Mouse (Mus musculus) intestine, postnatal 0 days (tissue): Measurements from ENCODE around the gene Aldh3a2. TPM values are rescaled to one million over a fixed set of nuclear protein-coding genes. Genes with fewer than 3 reads are reported as not detected.

ENCODE experiments used
- ATAC-seq: fragments of 200-750 bp; cut with Nextera tagmentation; 2 replicates; pipeline ENCODE4 v1.8.0; 2017; ENCODE audit warnings: mild to moderate bottlenecking, moderate TSS enrichment, moderate library complexity
- H3K27ac ChIP-seq: fragments of 300-500 bp; sonication (generic); 2 replicates; pipeline ENCODE4 v1.5.1; 2014; ENCODE audit warnings: mild to moderate bottlenecking, low read depth, low read length, moderate library complexity
- H3K27me3 ChIP-seq: fragments of 300-500 bp; sonication (generic); replicated peaks from 2 replicates; pipeline ENCODE4 v1.6.1; 2014; ENCODE audit warnings: low read length, mixed read lengths; ENCODE audit not compliant: control insufficient read depth, insufficient read depth
- H3K36me3 ChIP-seq: fragments of 300-500 bp; sonication (generic); 2 replicates; pipeline ENCODE4 v1.6.1; 2014; ENCODE audit warnings: mild to moderate bottlenecking, moderate library complexity; ENCODE audit not compliant: control insufficient read depth, insufficient read depth
- H3K4me1 ChIP-seq: fragments of 300-500 bp; sonication (generic); replicated peaks from 2 replicates; pipeline ENCODE4 v1.6.1; 2014; ENCODE audit warnings: antibody characterized with exemption, low read length, mixed read lengths; ENCODE audit not compliant: control insufficient read depth, insufficient read depth
- H3K4me2 ChIP-seq: fragments of 300-500 bp; sonication (generic); replicated peaks from 2 replicates; pipeline ENCODE4 v1.6.1; 2014; ENCODE audit warnings: low read depth, mild to moderate bottlenecking, moderate library complexity
- H3K4me3 ChIP-seq: fragments of 300-500 bp; sonication (generic); 2 replicates; pipeline ENCODE4 v1.5.1; 2014; ENCODE audit warnings: low read depth, low read length
- H3K9ac ChIP-seq: fragments of 300-500 bp; sonication (generic); 2 replicates; pipeline ENCODE4 v1.6.1; 2014; ENCODE audit warnings: mild to moderate bottlenecking, low read depth, low read length
- H3K9me3 ChIP-seq: fragments of 300-500 bp; sonication (generic); 2 replicates; pipeline ENCODE4 v1.6.1; 2016; ENCODE audit warnings: mixed run types; ENCODE audit not compliant: control insufficient read depth
- CTCF ChIP-seq: sonication (generic); IDR thresholded peaks from 2 replicates; pipeline ENCODE4 v1.5.1; 2016; ENCODE audit warnings: low read depth, mild to moderate bottlenecking, control low read depth, antibody characterized with exemption, moderate library complexity
- WGBS: fragments of 180-500 bp; shearing (Covaris S2); extraction: QIAGEN DNeasy Blood & Tissue Kit; methylation state at CpG from one replicate; pipeline ENCODE4 v1.1.7; 2014; 5-methylcytosine and 5-hydroxymethylcytosine counted together
- polyA plus RNA-seq: library from polyadenylated mRNA; unstranded; fragments of >200 nt; fragmentation: Nextera tagmentation; extraction: Ambion mirVana; gene quantifications from 2 replicates; pipeline ENCODE4 v1.2.1, GENCODE M21; 2015

Gene Aldh3a2
- polyA plus RNA-seq, 1 experiment from 2014 or later: 63.1 TPM

- Histone ChIP-seq H3K4me2 (no peak overlapping the region), H3K4me1 (no peaks in the 10 kb centered on the region), H3K9ac (no peak overlapping the region), H3K9me3 (no peaks in the 10 kb centered on the region), H3K27ac (no peak overlapping the region), H3K4me3 (no peak overlapping the region), H3K27me3 (no peaks in the 10 kb centered on the region), H3K36me3 (no peaks in the 10 kb centered on the region)
- no peak for TF ChIP-seq CTCF
- ATAC-seq: no peak
- 64% methylated on average over 2 of the region's 2 CpGs for WGBS
Measured at GRCm38 (mm10) chr11:61293251-61293650, 26.0 kb upstream of the Aldh3a2 start.

GRCm38 (mm10) chr11:61284323-61284722, 17.1 kb upstream of the Aldh3a2 start:
- 73% methylated on average over 6 of the region's 6 CpGs for WGBS
- no peak for ATAC-seq
- Histone ChIP-seq H3K9me3 (no peaks in the 10 kb centered on the region), H3K4me2 (no peak overlapping the region), H3K4me1 (no peaks in the 10 kb centered on the region), H3K27ac (no peak overlapping the region), H3K36me3 (no peaks in the 10 kb centered on the region), H3K4me3 (no peak overlapping the region), H3K27me3 (no peaks in the 10 kb centered on the region), H3K9ac (no peak overlapping the region)
- TF ChIP-seq CTCF: no peak

- Histone ChIP-seq H3K4me1 (no peaks in the 10 kb centered on the region), H3K4me2 (no peak overlapping the region), H3K27me3 (no peaks in the 10 kb centered on the region), H3K4me3 (no peak overlapping the region), H3K27ac (no peak overlapping the region), H3K9me3 (no peaks in the 10 kb centered on the region), H3K36me3 (no peaks in the 10 kb centered on the region), H3K9ac (no peak overlapping the region)
- 83% methylated on average over 10 of the region's 10 CpGs for WGBS
- TF ChIP-seq CTCF: no peak
- no peak for ATAC-seq
Measured at GRCm38 (mm10) chr11:61283414-61284049, 16.3 kb upstream of the Aldh3a2 start.

GRCm38 (mm10) chr11:61278445-61279077, 11.3 kb upstream of the Aldh3a2 start:
- H3K27me3 ChIP-seq: no peaks in the 10 kb centered on the region
- ATAC-seq: no peak
- H3K9me3 ChIP-seq: no peaks in the 10 kb centered on the region
- no peak overlapping the region for H3K4me3 ChIP-seq
- 66% methylated on average over 8 of the region's 8 CpGs for WGBS
- no peak for TF ChIP-seq CTCF
- H3K27ac ChIP-seq: no peak overlapping the region
- no peak overlapping the region for H3K4me2 ChIP-seq
- no peaks in the 10 kb centered on the region for H3K4me1 ChIP-seq
- no peak overlapping the region for H3K9ac ChIP-seq
- H3K36me3 ChIP-seq: no peaks in the 10 kb centered on the region

GRCm38 (mm10) chr11:61277937-61278336, 10.7 kb upstream of the Aldh3a2 start:
- no peaks in the 10 kb centered on the region for H3K27me3 ChIP-seq
- H3K4me2 ChIP-seq: no peak overlapping the region
- WGBS: 64% methylated on average over 2 of the region's 2 CpGs
- no peak overlapping the region for H3K4me3 ChIP-seq
- H3K27ac ChIP-seq: no peak overlapping the region
- no peak overlapping the region for H3K9ac ChIP-seq
- ATAC-seq: no peak
- H3K36me3 ChIP-seq: no peaks in the 10 kb centered on the region
- TF ChIP-seq CTCF: no peak
- H3K4me1 ChIP-seq: no peaks in the 10 kb centered on the region
- no peaks in the 10 kb centered on the region for H3K9me3 ChIP-seq

- Histone ChIP-seq H3K4me2 (no peak overlapping the region), H3K4me1 (no peaks in the 10 kb centered on the region), H3K36me3 (no peaks in the 10 kb centered on the region), H3K9me3 (no peaks in the 10 kb centered on the region), H3K4me3 (no peak overlapping the region), H3K9ac (no peak overlapping the region), H3K27me3 (no peaks in the 10 kb centered on the region), H3K27ac (no peak overlapping the region)
- no peak for ATAC-seq
- WGBS: 53% methylated on average over 3 of the region's 3 CpGs
- no peak for TF ChIP-seq CTCF
Measured at GRCm38 (mm10) chr11:61276482-61276881, 9.2 kb upstream of the Aldh3a2 start.
